In the genomic region with DNA sequence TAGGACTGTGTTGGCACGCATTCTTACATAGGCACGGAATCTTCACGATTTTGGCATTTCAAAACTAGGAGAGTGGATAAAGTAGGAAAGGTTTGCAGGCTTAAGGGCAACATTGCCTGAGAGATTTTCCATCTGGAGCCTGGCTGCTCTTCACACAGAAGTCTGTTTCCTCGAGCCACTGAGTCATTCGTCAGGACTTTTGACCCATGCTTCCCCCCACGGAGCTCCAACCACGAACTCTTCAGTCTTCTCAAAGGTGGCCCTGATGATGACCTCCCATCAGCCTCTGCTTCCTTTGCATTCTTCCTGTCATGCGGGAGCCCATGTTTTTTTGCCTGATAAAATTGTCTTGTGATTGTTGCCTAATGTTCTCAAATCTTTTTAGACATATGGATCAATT, we compare ENCODE assay signal across 26 mouse cellular contexts.
DNase-seq lines count a peak whose midpoint lies in the region; ATAC-seq and TF ChIP-seq lines count a peak whose summit lies in the region.
"Had no signal": no experiment of that assay in that cellular context is flagged by ENCODE, and none has a peak within 500 bp of the region (broad histone marks: within the 10 kb centered on the region; RNA-seq: fewer than 3 reads in every experiment).

No protein-coding gene starts in this region.

- no peaks in the 10 kb centered on the region for H3K27me3 ChIP-seq in stomach, postnatal 0 days (ENCODE audit: control insufficient read depth, insufficient read depth, low read length)
- H3K27me3 ChIP-seq in kidney, adult 2 months (replicated peaks; ENCODE audit: control insufficient read depth, insufficient read depth, low read length) = no peaks in the 10 kb centered on the region
- H3K27me3 ChIP-seq: forebrain, embryonic 12.5 days; forebrain, embryonic 15.5 days; hindbrain, embryonic 13.5 days had no signal

- no peak overlapping the region for H3K9ac ChIP-seq in stomach, postnatal 0 days (ENCODE audit: low read length)
- H3K9ac ChIP-seq: forebrain, embryonic 12.5 days; forebrain, embryonic 15.5 days; hindbrain, embryonic 13.5 days had no signal

- peak; percentile 55 for ATAC-seq in frontal cortex, adult (ENCODE audit: low TSS enrichment)
- ATAC-seq in stomach, postnatal 0 days (ENCODE audit: low FRiP score, low TSS enrichment) = no peak
- ATAC-seq: forebrain, embryonic 15.5 days; hindbrain, embryonic 16.5 days; intestine, embryonic 16.5 days had no signal

- TF ChIP-seq CTCF in stomach, postnatal 0 days (IDR thresholded peaks at IDR 0.05; ENCODE audit: low read depth) = no peak
- TF ChIP-seq CTCF in kidney, adult 2 months (conservative IDR thresholded peaks at IDR 0.05; ENCODE audit: insufficient read depth, insufficient read length, low read depth, low read length) = no peak

- H3K4me3 ChIP-seq in stomach, postnatal 0 days (ENCODE audit: low read depth, low read length) = no peak overlapping the region
- no peak overlapping the region for H3K4me3 ChIP-seq in kidney, adult 2 months (ENCODE audit: insufficient read depth, low read depth, low read length)
- H3K4me3 ChIP-seq: forebrain, embryonic 12.5 days; forebrain, embryonic 15.5 days; gastrocnemius, adult 2 months; hindbrain, embryonic 10.5 days; hindbrain, embryonic 13.5 days had no signal

- H3K9me3 ChIP-seq in stomach, postnatal 0 days (ENCODE audit: control insufficient read depth, low read length) = no peaks in the 10 kb centered on the region
- H3K9me3 ChIP-seq: forebrain, embryonic 12.5 days; forebrain, embryonic 15.5 days; hindbrain, embryonic 10.5 days; hindbrain, embryonic 13.5 days had no signal

- H3K36me3 ChIP-seq in stomach, postnatal 0 days (ENCODE audit: control insufficient read depth, insufficient read depth, low read length) = no peaks in the 10 kb centered on the region
- H3K36me3 ChIP-seq in kidney, adult 2 months (ENCODE audit: control insufficient read depth, insufficient read depth, low read length) = no peaks in the 10 kb centered on the region
- H3K36me3 ChIP-seq: forebrain, embryonic 12.5 days; forebrain, embryonic 15.5 days; hindbrain, embryonic 10.5 days; hindbrain, embryonic 13.5 days had no signal

- no peaks in the 10 kb centered on the region for H3K4me1 ChIP-seq in stomach, postnatal 0 days (replicated peaks; ENCODE audit: control insufficient read depth, insufficient read depth)
- no peaks in the 10 kb centered on the region for H3K4me1 ChIP-seq in kidney, adult 2 months (ENCODE audit: control insufficient read depth, insufficient read depth, low read length)
- H3K4me1 ChIP-seq: forebrain, embryonic 12.5 days; forebrain, embryonic 15.5 days; hindbrain, embryonic 10.5 days; hindbrain, embryonic 13.5 days had no signal

- TF ChIP-seq POLR2A in kidney, adult 2 months (IDR thresholded peaks at IDR 0.05; ENCODE audit: low read depth, low read length) = no peak

- no peak for DNase-seq in frontal cortex, postnatal 14 days (ENCODE audit: low spot score in 2 of 2)
- DNase-seq in 3134 (ENCODE audit: extremely low read depth, insufficient read length, low spot score) = peak; percentile 2
- peak; percentile 45 for DNase-seq in Muller cell, postnatal 12 days (ENCODE audit: inconsistent ontology term)
- peak; percentile 19 for DNase-seq in brain, adult 2 months (ENCODE audit: low read depth, low spot score)
- DNase-seq in natural killer cell, adult 2 months (ENCODE audit: low spot score in 2 of 2) = no peak
- no peak for DNase-seq in stomach, postnatal 0 days (ENCODE audit: low spot score)
- DNase-seq in kidney, adult 2 months = no peak
- DNase-seq: adrenal gland, adult 8-10 months; adrenal gland, postnatal 25 days; cerebellum, adult 18-20 months; cerebellum, adult 9-10 months; cerebellum, postnatal 14 days; embryo, embryonic 11 days; gastrocnemius, adult 2 months; gastrocnemius, postnatal 14 days; heart, adult 11 months; heart, postnatal 36 days; kidney, adult 18-20 months had no signal

- H3K27ac ChIP-seq in stomach, postnatal 0 days (replicated peaks) = no peak overlapping the region
- no peak overlapping the region for H3K27ac ChIP-seq in kidney, adult 2 months (ENCODE audit: insufficient read depth, low read depth, low read length)
- H3K27ac ChIP-seq: forebrain, embryonic 12.5 days; forebrain, embryonic 15.5 days; gastrocnemius, adult 2 months; hindbrain, embryonic 10.5 days; hindbrain, embryonic 13.5 days had no signal

- 52% methylated on average over 8 of the region's 8 CpGs for WGBS in stomach, postnatal 0 days
- WGBS in kidney, adult 2 months = 49% methylated on average over 8 of the region's 8 CpGs

- no peak overlapping the region for H3K4me2 ChIP-seq in stomach, postnatal 0 days (replicated peaks; ENCODE audit: low read depth)
- H3K4me2 ChIP-seq: forebrain, embryonic 12.5 days; forebrain, embryonic 15.5 days; heart, embryonic 11.5 days; hindbrain, embryonic 13.5 days had no signal

- no peak for TF ChIP-seq EP300 in stomach, postnatal 0 days (optimal IDR thresholded peaks at IDR 0.05)

Comparison
In these comparisons a context has a peak if more than half of its experiments do, and no peak if none do; other contexts are left out.
1. DNase-seq: peak in 3134 (single experiment), Muller cell, postnatal 12 days (single experiment) and brain, adult 2 months (single experiment); none in frontal cortex, postnatal 14 days (0 of 2), natural killer cell, adult 2 months (0 of 2), stomach, postnatal 0 days (single experiment) and kidney, adult 2 months (single experiment).